Mouse (Mus musculus): ENCODE measurements at regions not wholly inside any gene's neighbourhood (a gene's known extent, or its start where the extent isn't known, plus 50 kb on each side); places are given as distances from the start of the nearest gene placed in this dataset.

- 83% methylated on average over 2 of the region's 2 CpGs for WGBS
- no peak for ATAC-seq
- H3K27me3 ChIP-seq (replicated peaks; ENCODE audit: control insufficient read depth, insufficient read depth, low read length) = no peaks in the 10 kb centered on the region
- H3K9ac ChIP-seq (ENCODE audit: low read depth, low read length) = no peak overlapping the region
- no peak overlapping the region for H3K4me2 ChIP-seq (ENCODE audit: low read depth, low read length)
- no peak overlapping the region for H3K27ac ChIP-seq (ENCODE audit: low read length)
- H3K9me3 ChIP-seq (ENCODE audit: control insufficient read depth, low read length) = no peaks in the 10 kb centered on the region
- H3K4me1 ChIP-seq (ENCODE audit: control insufficient read depth, insufficient read depth, low read length) = no peaks in the 10 kb centered on the region
- H3K4me3 ChIP-seq (ENCODE audit: low read length) = no peak overlapping the region
- H3K36me3 ChIP-seq (ENCODE audit: control insufficient read depth, insufficient read depth, low read length) = no peaks in the 10 kb centered on the region
Measured at GRCm38 (mm10) chr9:94589672-94590071, 51.8 kb upstream of the 1190002N15Rik start.

DNA sequence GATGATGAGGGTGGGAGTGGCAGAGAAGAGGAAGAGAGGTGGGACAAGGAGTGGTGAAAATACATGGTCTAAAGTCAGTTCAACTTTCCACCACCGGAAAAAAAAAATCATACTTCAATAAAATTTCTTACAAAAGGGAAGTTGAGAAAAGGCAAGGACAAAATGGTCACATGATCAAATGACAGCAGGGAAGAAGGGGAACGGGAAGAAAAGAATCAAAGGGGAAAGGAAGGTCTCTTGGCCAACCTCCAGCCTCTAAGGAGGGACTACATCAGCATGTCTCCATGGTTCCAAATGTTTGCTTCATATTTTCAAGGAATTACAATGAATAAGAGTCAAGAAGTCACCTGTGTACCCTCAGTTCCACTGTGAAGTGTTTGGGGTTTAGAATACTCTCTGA, 64.7 kb upstream of the Slc9a9 start:
- no peak overlapping the region for H3K27ac ChIP-seq (ENCODE audit: low read length)
- H3K4me1 ChIP-seq (ENCODE audit: control insufficient read depth, insufficient read depth, low read length) = no peaks in the 10 kb centered on the region
- H3K27me3 ChIP-seq (replicated peaks; ENCODE audit: control insufficient read depth, insufficient read depth, low read length) = no peaks in the 10 kb centered on the region
- WGBS = 91% methylated on average over 2 of the region's 2 CpGs
- no peak overlapping the region for H3K4me2 ChIP-seq (ENCODE audit: low read depth, low read length)
- no peaks in the 10 kb centered on the region for H3K36me3 ChIP-seq (ENCODE audit: control insufficient read depth, insufficient read depth, low read length)
- no peak overlapping the region for H3K9ac ChIP-seq (ENCODE audit: low read depth, low read length)
- no peaks in the 10 kb centered on the region for H3K9me3 ChIP-seq (ENCODE audit: control insufficient read depth, low read length)
- H3K4me3 ChIP-seq (ENCODE audit: low read length) = no peak overlapping the region
- no peak for ATAC-seq

DNA sequence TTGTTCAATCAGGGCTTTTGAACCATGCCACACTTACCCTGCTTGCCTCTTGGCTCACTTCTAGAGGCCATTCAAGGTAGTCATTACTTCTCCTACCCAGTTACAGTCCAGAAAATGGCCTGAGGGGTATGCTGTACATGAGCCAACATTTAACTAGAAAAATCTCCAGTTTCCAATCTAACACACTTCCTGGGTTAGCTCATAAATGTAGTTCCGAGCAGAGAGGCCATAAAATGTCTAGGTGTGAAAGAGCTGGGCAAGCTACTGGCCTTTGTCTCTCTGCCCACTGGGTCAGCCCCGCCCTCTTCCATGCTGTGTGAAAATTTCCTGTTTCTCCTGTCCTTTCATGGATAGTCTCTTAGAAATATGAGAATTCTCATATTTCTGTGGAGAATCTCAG, 63.3 kb upstream of the Slc9a9 start:
- Histone ChIP-seq H3K9ac (ENCODE audit: low read depth, low read length) (no peak overlapping the region), H3K9me3 (ENCODE audit: control insufficient read depth, low read length) (no peaks in the 10 kb centered on the region), H3K27me3 (replicated peaks; ENCODE audit: control insufficient read depth, insufficient read depth, low read length) (no peaks in the 10 kb centered on the region), H3K27ac (ENCODE audit: low read length) (no peak overlapping the region), H3K36me3 (ENCODE audit: control insufficient read depth, insufficient read depth, low read length) (no peaks in the 10 kb centered on the region), H3K4me1 (ENCODE audit: control insufficient read depth, insufficient read depth, low read length) (no peaks in the 10 kb centered on the region), H3K4me3 (ENCODE audit: low read length) (no peak overlapping the region), H3K4me2 (ENCODE audit: low read depth, low read length) (no peak overlapping the region)
- WGBS = 69% methylated on average over 2 of the region's 2 CpGs
- peak; percentile 94 for ATAC-seq

DNA sequence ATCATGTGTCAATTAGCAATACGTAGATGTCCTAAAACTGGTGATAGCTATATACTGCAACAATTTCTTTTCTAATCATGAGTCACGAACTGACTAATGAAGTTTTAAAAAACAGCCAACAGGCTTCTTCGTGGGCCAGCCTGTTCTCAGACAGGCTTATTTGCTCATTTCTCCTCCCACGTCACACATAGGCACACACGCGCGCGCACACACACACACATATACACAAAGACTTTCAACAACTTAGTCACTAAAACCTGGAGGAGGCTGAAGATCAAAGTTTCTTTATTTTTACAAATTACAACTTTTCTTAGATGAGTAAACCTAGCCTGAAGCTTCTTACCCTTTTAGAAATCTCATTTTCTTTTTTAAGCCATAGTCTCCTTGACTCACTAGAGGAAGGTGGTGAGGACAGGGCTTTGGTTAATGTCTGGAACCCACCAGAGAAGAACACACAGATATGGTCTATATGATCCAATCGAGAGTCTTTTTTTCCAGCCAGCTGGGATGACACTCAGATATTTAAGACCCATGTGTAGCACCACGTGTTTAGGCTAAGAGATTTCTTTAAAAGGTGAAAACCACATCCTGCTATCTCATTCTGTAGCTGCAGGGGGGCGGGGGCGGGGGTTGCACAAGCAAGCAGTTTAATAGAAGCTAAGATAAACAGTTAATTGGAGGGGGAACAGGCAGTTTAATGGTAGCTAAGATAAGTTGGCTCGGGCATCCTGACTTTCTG, 62.5 kb upstream of the Slc9a9 start:
- H3K27me3 ChIP-seq (replicated peaks; ENCODE audit: control insufficient read depth, insufficient read depth, low read length) = no peaks in the 10 kb centered on the region
- WGBS = 71% methylated on average over 13 of the region's 13 CpGs
- H3K9ac ChIP-seq (ENCODE audit: low read depth, low read length) = no peak overlapping the region
- H3K4me1 ChIP-seq (ENCODE audit: control insufficient read depth, insufficient read depth, low read length) = no peaks in the 10 kb centered on the region
- no peak for ATAC-seq
- H3K36me3 ChIP-seq (ENCODE audit: control insufficient read depth, insufficient read depth, low read length) = no peaks in the 10 kb centered on the region
- no peaks in the 10 kb centered on the region for H3K9me3 ChIP-seq (ENCODE audit: control insufficient read depth, low read length)
- no peak overlapping the region for H3K4me2 ChIP-seq (ENCODE audit: low read depth, low read length)
- H3K27ac ChIP-seq (ENCODE audit: low read length) = no peak overlapping the region
- H3K4me3 ChIP-seq (ENCODE audit: low read length) = no peak overlapping the region

DNA sequence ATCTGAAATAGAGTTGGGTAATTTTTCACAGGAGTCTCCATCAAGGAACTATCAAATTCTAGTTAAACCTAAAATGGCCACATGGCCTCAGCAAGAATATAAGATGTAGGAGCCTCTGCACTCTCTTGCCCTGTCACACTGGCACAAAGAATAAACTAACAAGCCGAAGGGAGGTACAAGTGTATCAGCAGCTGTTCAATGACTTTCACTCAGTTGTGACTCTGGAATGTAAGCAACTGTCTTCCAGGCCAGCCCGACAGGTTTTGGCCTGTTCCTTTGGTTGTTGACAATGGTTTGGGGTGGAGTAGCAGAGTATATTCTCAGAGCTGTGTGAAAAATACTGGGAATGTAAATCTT, 62.0 kb upstream of the Slc9a9 start:
- Histone ChIP-seq H3K36me3 (ENCODE audit: control insufficient read depth, insufficient read depth, low read length) (no peaks in the 10 kb centered on the region), H3K27me3 (replicated peaks; ENCODE audit: control insufficient read depth, insufficient read depth, low read length) (no peaks in the 10 kb centered on the region), H3K9ac (ENCODE audit: low read depth, low read length) (no peak overlapping the region), H3K4me1 (ENCODE audit: control insufficient read depth, insufficient read depth, low read length) (no peaks in the 10 kb centered on the region), H3K9me3 (ENCODE audit: control insufficient read depth, low read length) (no peaks in the 10 kb centered on the region), H3K4me2 (ENCODE audit: low read depth, low read length) (no peak overlapping the region), H3K27ac (ENCODE audit: low read length) (no peak overlapping the region), H3K4me3 (ENCODE audit: low read length) (no peak overlapping the region)
- 30% methylated on average over 2 of the region's 2 CpGs for WGBS
- 0 out of 2 replicates have a peak, but pooled peaks have one; percentile 36 for ATAC-seq

- H3K27ac ChIP-seq (ENCODE audit: low read length) = no peak overlapping the region
- WGBS = 78% methylated on average over 3 of the region's 3 CpGs
- no peak for ATAC-seq
Measured at GRCm38 (mm10) chr9:94610101-94610500, 59.6 kb upstream of the Slc9a9 start.

DNA sequence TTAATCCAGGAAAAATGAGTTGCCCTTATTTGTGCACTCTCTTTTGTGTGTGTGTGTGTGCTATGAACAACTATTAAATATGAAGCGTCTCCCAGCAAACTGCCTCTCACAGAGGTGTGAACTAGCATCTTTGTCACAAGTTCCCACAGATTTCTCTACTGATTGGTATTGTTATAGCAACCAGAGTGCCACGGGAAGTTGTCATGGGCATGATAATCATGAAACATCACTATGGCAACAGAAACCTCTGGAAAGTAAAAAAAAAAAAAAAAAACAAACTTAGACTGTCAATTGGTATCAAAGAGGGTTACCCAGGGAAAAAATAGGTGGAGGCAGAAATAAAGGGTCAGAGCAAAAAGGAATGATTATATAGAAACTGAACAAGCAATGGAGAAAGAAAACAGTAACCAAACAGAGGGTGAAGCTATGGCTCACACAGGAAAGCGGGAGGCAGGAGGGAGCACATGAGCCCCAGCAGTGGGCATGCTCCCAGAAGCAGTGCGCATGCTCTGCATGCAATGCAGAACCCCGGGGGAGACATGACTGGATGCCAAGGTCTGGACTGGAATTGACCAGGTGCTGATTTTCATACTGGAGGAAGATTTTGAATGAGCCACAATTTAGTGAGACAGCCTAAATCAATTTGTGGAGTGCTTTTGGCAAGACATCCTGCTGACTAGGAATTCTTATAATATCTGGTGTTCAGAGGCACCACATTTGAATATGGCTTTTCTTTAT, 58.9 kb upstream of the Slc9a9 start:
- Histone ChIP-seq H3K27ac (ENCODE audit: low read length) (no peak overlapping the region), H3K4me1 (ENCODE audit: control insufficient read depth, insufficient read depth, low read length) (no peaks in the 10 kb centered on the region; the same call in 1 of the 2 replicates), H3K9ac (ENCODE audit: low read depth, low read length) (no peak overlapping the region), H3K9me3 (ENCODE audit: control insufficient read depth, low read length) (no peaks in the 10 kb centered on the region), H3K27me3 (replicated peaks; ENCODE audit: control insufficient read depth, insufficient read depth, low read length) (no peaks in the 10 kb centered on the region), H3K36me3 (ENCODE audit: control insufficient read depth, insufficient read depth, low read length) (no peaks in the 10 kb centered on the region), H3K4me2 (ENCODE audit: low read depth, low read length) (no peak overlapping the region), H3K4me3 (ENCODE audit: low read length) (no peak overlapping the region)
- ATAC-seq = no peak
- WGBS = 73% methylated on average over 5 of the region's 5 CpGs

More at GRCm38 (mm10) chr9:94610101-94610500, 59.6 kb upstream of the Slc9a9 start:
- H3K9ac ChIP-seq (ENCODE audit: low read depth, low read length) = no peak overlapping the region
- H3K4me3 ChIP-seq (ENCODE audit: low read length) = no peak overlapping the region
- no peak overlapping the region for H3K4me2 ChIP-seq (ENCODE audit: low read depth, low read length)
- H3K36me3 ChIP-seq (ENCODE audit: control insufficient read depth, insufficient read depth, low read length) = no peaks in the 10 kb centered on the region
- no peaks in the 10 kb centered on the region for H3K9me3 ChIP-seq (ENCODE audit: control insufficient read depth, low read length)
- H3K4me1 ChIP-seq (ENCODE audit: control insufficient read depth, insufficient read depth, low read length) = no peaks in the 10 kb centered on the region; the same call in 1 of the 2 replicates
- no peaks in the 10 kb centered on the region for H3K27me3 ChIP-seq (replicated peaks; ENCODE audit: control insufficient read depth, insufficient read depth, low read length)

- no peak overlapping the region for H3K4me3 ChIP-seq (ENCODE audit: low read length)
- H3K4me2 ChIP-seq (ENCODE audit: low read depth, low read length) = no peak overlapping the region
- no peaks in the 10 kb centered on the region for H3K36me3 ChIP-seq (ENCODE audit: control insufficient read depth, insufficient read depth, low read length)
- H3K9ac ChIP-seq (ENCODE audit: low read depth, low read length) = no peak overlapping the region
- H3K4me1 ChIP-seq (ENCODE audit: control insufficient read depth, insufficient read depth, low read length) = no peaks in the 10 kb centered on the region; the same call in 1 of the 2 replicates
- no peaks in the 10 kb centered on the region for H3K9me3 ChIP-seq (ENCODE audit: control insufficient read depth, low read length)
- 38% methylated on average over 6 of the region's 6 CpGs for WGBS
- H3K27me3 ChIP-seq (replicated peaks; ENCODE audit: control insufficient read depth, insufficient read depth, low read length) = no peaks in the 10 kb centered on the region
- no peak overlapping the region for H3K27ac ChIP-seq (ENCODE audit: low read length)
- ATAC-seq = peak; percentile 74
Measured at GRCm38 (mm10) chr9:94613891-94614671, 55.6 kb upstream of the Slc9a9 start.

- Histone ChIP-seq H3K27me3 (replicated peaks; ENCODE audit: control insufficient read depth, insufficient read depth, low read length) (no peaks in the 10 kb centered on the region), H3K4me2 (ENCODE audit: low read depth, low read length) (no peak overlapping the region), H3K9ac (ENCODE audit: low read depth, low read length) (no peak overlapping the region), H3K4me3 (ENCODE audit: low read length) (no peak overlapping the region), H3K27ac (ENCODE audit: low read length) (no peak overlapping the region), H3K9me3 (ENCODE audit: control insufficient read depth, low read length) (no peaks in the 10 kb centered on the region), H3K4me1 (ENCODE audit: control insufficient read depth, insufficient read depth, low read length) (no peaks in the 10 kb centered on the region; the same call in 1 of the 2 replicates), H3K36me3 (ENCODE audit: control insufficient read depth, insufficient read depth, low read length) (no peaks in the 10 kb centered on the region)
- WGBS = 87% methylated on average over 11 of the region's 11 CpGs
- ATAC-seq = no peak
Measured at GRCm38 (mm10) chr9:94615205-94615604, 54.5 kb upstream of the Slc9a9 start.

All from intestine, embryonic 16.5 days (tissue).